Mouse (Mus musculus): Measurements from ENCODE around the gene Proca1. TPM values are rescaled to one million over a fixed set of nuclear protein-coding genes. Genes with fewer than 3 reads are reported as not detected.

The Proca1 gene
- polyA plus RNA-seq, 1 experiment from 2014 or later: 2.9 TPM

DNA sequence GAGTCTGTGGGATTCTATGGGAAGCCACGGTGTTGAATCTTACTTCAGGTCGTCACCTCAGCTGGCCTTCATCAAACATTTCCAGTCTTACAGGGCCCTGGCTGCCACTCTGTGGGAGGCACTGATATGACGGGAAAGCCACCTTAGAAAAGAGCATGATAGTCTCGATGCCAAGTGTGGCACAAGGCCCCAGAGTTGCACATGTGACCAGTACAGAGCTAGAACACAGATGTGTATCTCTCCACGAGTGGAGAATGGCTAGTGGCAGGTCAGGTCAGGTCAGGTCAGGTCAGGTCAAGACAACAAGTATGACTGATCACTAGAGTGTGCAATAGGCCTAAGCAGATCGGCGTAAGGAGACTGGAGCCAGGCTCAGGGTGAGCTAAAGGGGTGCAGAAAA is 17.4 kb downstream of the Proca1 start:
- no peak overlapping the region for H3K9ac ChIP-seq
- no peaks in the 10 kb centered on the region for H3K9me3 ChIP-seq
- H3K4me2 ChIP-seq: no peak overlapping the region
- H3K36me3 ChIP-seq: peaks cover 78% of the 10 kb centered on the region
- no peak overlapping the region for H3K4me3 ChIP-seq (replicated peaks)
- no peak for ATAC-seq (ENCODE audit: insufficient read depth, low FRiP score, low read depth)
- H3K4me1 ChIP-seq: peaks cover 3% of the 10 kb centered on the region; the same call in 1 of the 2 replicates
- H3K27me3 ChIP-seq (replicated peaks): no peaks in the 10 kb centered on the region
- no peak overlapping the region for H3K27ac ChIP-seq
- 57% methylated on average over 7 of the region's 7 CpGs for WGBS

- Histone ChIP-seq H3K9me3 (no peaks in the 10 kb centered on the region), H3K4me3 (replicated peaks) (no peak overlapping the region), H3K9ac (no peak overlapping the region), H3K36me3 (peaks cover 79% of the 10 kb centered on the region), H3K4me2 (no peak overlapping the region), H3K4me1 (no peaks in the 10 kb centered on the region), H3K27me3 (replicated peaks) (no peaks in the 10 kb centered on the region), H3K27ac (no peak overlapping the region)
- WGBS: 84% methylated on average over 5 of the region's 5 CpGs
- no peak for ATAC-seq (ENCODE audit: insufficient read depth, low FRiP score, low read depth)
Observed at GRCm38 (mm10) chr11:78211513-78211912, 18.3 kb downstream of the Proca1 start.

- Histone ChIP-seq H3K27ac (no peak overlapping the region), H3K36me3 (peaks cover 82% of the 10 kb centered on the region), H3K9ac (no peak overlapping the region), H3K4me2 (no peak overlapping the region), H3K4me1 (no peaks in the 10 kb centered on the region), H3K4me3 (replicated peaks) (no peak overlapping the region), H3K9me3 (no peaks in the 10 kb centered on the region), H3K27me3 (replicated peaks) (no peaks in the 10 kb centered on the region)
- ATAC-seq (ENCODE audit: insufficient read depth, low FRiP score, low read depth): no peak
- 87% methylated on average over 14 of the region's 14 CpGs for WGBS
Observed at GRCm38 (mm10) chr11:78213086-78213817, 20.1 kb downstream of the Proca1 start.

DNA sequence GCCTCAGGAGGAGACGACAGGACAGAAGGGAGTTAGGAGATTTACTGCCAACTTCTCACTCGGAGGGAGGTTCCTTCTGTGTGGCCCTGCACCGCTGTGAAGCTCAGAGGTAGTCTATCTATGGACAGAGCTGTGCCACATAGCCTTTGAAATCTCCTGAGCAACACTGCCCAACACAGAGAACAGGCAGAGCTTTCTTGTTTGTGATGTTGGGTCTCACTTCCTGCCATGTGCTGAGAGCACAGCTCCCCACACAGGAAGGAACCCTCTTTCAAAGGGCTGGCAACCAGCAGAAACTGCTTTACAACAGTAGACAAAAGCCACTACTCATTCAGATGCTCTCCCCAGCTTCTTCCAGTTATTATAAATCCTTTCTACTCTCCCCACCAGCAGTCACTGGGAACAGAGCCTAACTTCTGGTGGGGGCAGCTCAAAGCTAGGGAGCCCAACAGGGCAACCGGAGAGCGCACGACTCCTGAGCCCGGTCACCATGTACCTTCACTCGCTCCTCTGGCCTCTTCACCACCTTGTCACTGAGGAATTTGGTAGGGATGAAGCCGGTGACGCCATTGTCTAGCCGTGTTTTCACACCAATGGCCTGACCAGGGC is 22.6 kb downstream of the Proca1 start:
- H3K27ac ChIP-seq: no peak overlapping the region
- WGBS: 89% methylated on average over 11 of the region's 11 CpGs
- no peak overlapping the region for H3K4me3 ChIP-seq (replicated peaks)
- no peak overlapping the region for H3K9ac ChIP-seq
- H3K4me2 ChIP-seq: no peak overlapping the region
- H3K27me3 ChIP-seq (replicated peaks): no peaks in the 10 kb centered on the region
- H3K4me1 ChIP-seq: no peaks in the 10 kb centered on the region
- H3K9me3 ChIP-seq: no peaks in the 10 kb centered on the region
- H3K36me3 ChIP-seq: peaks cover 73% of the 10 kb centered on the region
- no peak for ATAC-seq (ENCODE audit: insufficient read depth, low FRiP score, low read depth)

DNA sequence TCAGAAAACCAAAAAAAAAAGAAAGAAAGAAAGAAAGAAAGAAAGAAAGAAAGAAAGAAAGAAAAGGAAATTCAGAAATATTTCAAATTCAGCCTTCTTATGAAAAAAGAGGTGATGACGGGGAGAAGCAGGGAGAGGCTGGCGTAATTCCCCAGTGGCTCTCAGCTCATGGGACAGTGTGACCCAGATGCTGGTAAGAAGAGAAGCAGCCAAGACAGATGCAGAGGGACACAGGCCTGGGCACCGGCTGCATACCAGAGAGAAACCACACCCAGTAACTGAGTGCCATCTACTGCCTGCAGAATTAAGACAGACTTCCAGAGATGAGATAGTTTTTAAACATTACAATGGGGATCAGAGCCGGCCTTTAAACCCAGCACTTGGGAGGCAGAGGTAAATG is 30.4 kb downstream of the Proca1 start:
- H3K4me2 ChIP-seq: no peak overlapping the region
- no peaks in the 10 kb centered on the region for H3K4me1 ChIP-seq
- H3K4me3 ChIP-seq (replicated peaks): no peak overlapping the region
- H3K27ac ChIP-seq: no peak overlapping the region
- H3K9ac ChIP-seq: no peak overlapping the region
- WGBS: 91% methylated on average over 4 of the region's 4 CpGs
- no peaks in the 10 kb centered on the region for H3K9me3 ChIP-seq
- peaks cover 77% of the 10 kb centered on the region for H3K36me3 ChIP-seq
- no peaks in the 10 kb centered on the region for H3K27me3 ChIP-seq (replicated peaks)
- ATAC-seq (ENCODE audit: insufficient read depth, low FRiP score, low read depth): no peak

GRCm38 (mm10) chr11:78231518-78231917 is 38.3 kb downstream of the Proca1 start:
- Histone ChIP-seq H3K4me3 (replicated peaks) (no peak overlapping the region), H3K27me3 (replicated peaks) (no peaks in the 10 kb centered on the region), H3K27ac (no peak overlapping the region), H3K4me1 (no peaks in the 10 kb centered on the region), H3K9me3 (no peaks in the 10 kb centered on the region), H3K4me2 (no peak overlapping the region), H3K9ac (no peak overlapping the region), H3K36me3 (peaks cover 72% of the 10 kb centered on the region)
- 90% methylated on average over 6 of the region's 6 CpGs for WGBS
- ATAC-seq (ENCODE audit: insufficient read depth, low FRiP score, low read depth): no peak

GRCm38 (mm10) chr11:78240193-78240857 is 47.1 kb downstream of the Proca1 start:
- Histone ChIP-seq H3K9me3 (no peaks in the 10 kb centered on the region), H3K27me3 (replicated peaks) (no peaks in the 10 kb centered on the region), H3K4me1 (peaks cover 7% of the 10 kb centered on the region), H3K4me2 (no peak overlapping the region), H3K36me3 (peaks cover 13% of the 10 kb centered on the region; the same call in 1 of the 2 replicates), H3K27ac (no peak overlapping the region), H3K4me3 (replicated peaks) (no peak overlapping the region), H3K9ac (no peak overlapping the region)
- WGBS: 89% methylated on average over 9 of the region's 9 CpGs
- no peak for ATAC-seq (ENCODE audit: insufficient read depth, low FRiP score, low read depth)

DNA sequence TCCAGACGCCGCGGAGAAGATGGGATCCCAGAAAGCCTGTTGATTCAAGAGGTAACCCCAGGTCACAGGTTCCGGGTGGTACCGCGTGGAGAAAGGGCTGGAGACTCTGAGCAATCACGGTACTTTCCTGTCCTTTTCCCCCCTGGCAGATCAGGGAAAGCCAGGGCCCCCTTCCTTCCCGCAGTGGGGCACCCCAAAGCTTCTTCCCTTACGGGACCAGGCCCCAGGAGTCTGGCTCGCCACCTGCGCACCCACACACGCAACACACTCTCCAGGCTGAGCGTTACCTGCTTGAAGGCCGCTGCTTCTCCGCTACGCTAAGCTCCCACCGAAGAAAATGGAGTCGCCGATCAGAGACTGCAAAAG is 52.1 kb downstream of the Proca1 start:
- H3K4me2 ChIP-seq: peak overlapping the region; percentile 71
- H3K27ac ChIP-seq: peak overlapping the region; percentile 99
- ATAC-seq (ENCODE audit: insufficient read depth, low FRiP score, low read depth): no peak
- under 1% methylated on average over 19 of the region's 19 CpGs for WGBS
- peak overlapping the region; percentile 76 for H3K4me3 ChIP-seq (replicated peaks)
- 0 out of 2 replicates have a peak, but pooled peaks cover 5% of the 10 kb centered on the region for H3K36me3 ChIP-seq
- no peaks in the 10 kb centered on the region for H3K27me3 ChIP-seq (replicated peaks)
- no peaks in the 10 kb centered on the region for H3K9me3 ChIP-seq
- peaks cover 15% of the 10 kb centered on the region for H3K4me1 ChIP-seq
- H3K9ac ChIP-seq: peak overlapping the region; percentile 82

GRCm38 (mm10) chr11:78245627-78246317 is 52.6 kb downstream of the Proca1 start, which contains the start of the genes Sdf2 and Supt6:
Gene Sdf2, plus strand, starts transcription at chr11:78245746.
Gene Supt6, minus strand, starts transcription at chr11:78245987.
- Histone ChIP-seq H3K9me3 (no peaks in the 10 kb centered on the region), H3K36me3 (0 out of 2 replicates have a peak, but pooled peaks cover 2% of the 10 kb centered on the region), H3K27ac (peak within 1 kb of the TSS; percentile 99), H3K27me3 (replicated peaks) (no peaks in the 10 kb centered on the region), H3K4me1 (peaks cover 15% of the 10 kb centered on the region), H3K4me2 (peak within 1 kb of the TSS; percentile 71), H3K4me3 (replicated peaks) (peak within 1 kb of the TSS; percentile 76), H3K9ac (peak within 1 kb of the TSS; percentile 82)
- WGBS: 0% methylated on average over 50 of the region's 50 CpGs
- peak; percentile 88 for ATAC-seq (ENCODE audit: insufficient read depth, low FRiP score, low read depth)

DNA sequence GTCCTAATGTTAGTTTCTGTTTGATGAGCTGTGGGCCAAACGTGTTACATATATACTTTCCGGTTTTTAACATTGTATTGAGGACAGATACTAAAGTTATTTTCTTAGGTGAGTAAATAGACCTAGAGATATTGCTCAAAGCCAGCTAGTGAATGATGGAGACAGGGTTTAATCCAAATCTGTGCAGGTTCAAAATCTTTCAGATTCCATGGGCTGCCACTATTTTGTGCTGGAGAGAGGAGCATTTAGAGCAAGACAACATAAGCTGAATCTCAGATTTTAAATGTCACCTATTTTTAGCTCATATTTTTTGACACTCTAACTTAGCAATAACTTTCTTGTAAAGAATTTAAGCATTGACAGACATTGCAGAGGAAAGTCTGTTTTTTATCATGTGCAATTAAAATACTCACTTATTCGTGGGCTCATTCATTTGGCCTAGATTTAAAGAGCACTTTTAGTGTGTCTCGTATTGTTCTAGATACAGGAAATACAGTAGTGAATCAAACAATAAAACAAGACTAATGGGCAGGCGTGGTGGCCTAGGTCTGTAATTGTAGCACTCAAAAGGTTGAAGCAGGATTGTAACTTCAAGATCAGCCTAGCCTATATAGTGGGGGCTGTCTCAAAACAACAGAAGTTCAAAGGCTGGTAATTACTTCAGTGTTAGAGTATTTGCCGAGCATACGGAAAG is 53.3 kb downstream of the Proca1 start:
- H3K36me3 ChIP-seq: peaks cover 6% of the 10 kb centered on the region; the same call in 1 of the 2 replicates
- no peak for ATAC-seq (ENCODE audit: insufficient read depth, low FRiP score, low read depth)
- peaks cover 15% of the 10 kb centered on the region for H3K4me1 ChIP-seq
- peak overlapping the region; percentile 76 for H3K4me3 ChIP-seq (replicated peaks)
- H3K27ac ChIP-seq: peak overlapping the region; percentile 99
- peak overlapping the region; percentile 60 for H3K4me2 ChIP-seq
- no peaks in the 10 kb centered on the region for H3K27me3 ChIP-seq (replicated peaks)
- no peaks in the 10 kb centered on the region for H3K9me3 ChIP-seq
- 0 out of 2 replicates have a peak overlapping the region, but pooled peaks have one; percentile 82 for H3K9ac ChIP-seq
- WGBS: 34% methylated on average over 7 of the region's 7 CpGs

- ATAC-seq (ENCODE audit: insufficient read depth, low FRiP score, low read depth): peak; percentile 68; the same call in 1 of the 2 replicates
- peaks cover 15% of the 10 kb centered on the region for H3K4me1 ChIP-seq
- peak overlapping the region; percentile 99 for H3K27ac ChIP-seq
- H3K4me2 ChIP-seq: peak overlapping the region; percentile 60
- H3K9ac ChIP-seq: no peak overlapping the region
- H3K36me3 ChIP-seq: peaks cover 9% of the 10 kb centered on the region; the same call in 1 of the 2 replicates
- 44% methylated on average over 3 of the region's 3 CpGs for WGBS
- no peaks in the 10 kb centered on the region for H3K27me3 ChIP-seq (replicated peaks)
- H3K4me3 ChIP-seq (replicated peaks): peak overlapping the region; percentile 76
- no peaks in the 10 kb centered on the region for H3K9me3 ChIP-seq
Observed at GRCm38 (mm10) chr11:78247012-78247348, 53.8 kb downstream of the Proca1 start.
